Mouse (Mus musculus) CD8-positive naive resting alpha-beta T cell, adult 2 months (primary cell): ENCODE data around the gene Stip1.

Experiments used
- DNase-seq, 2 experiments: peaks; one replicate each; pipeline ENCODE4 v3.0.0; 2022; ENCODE audit warnings: low read depth in 2 of 2, low spot score in 2 of 2

Stip1 gene

DNA sequence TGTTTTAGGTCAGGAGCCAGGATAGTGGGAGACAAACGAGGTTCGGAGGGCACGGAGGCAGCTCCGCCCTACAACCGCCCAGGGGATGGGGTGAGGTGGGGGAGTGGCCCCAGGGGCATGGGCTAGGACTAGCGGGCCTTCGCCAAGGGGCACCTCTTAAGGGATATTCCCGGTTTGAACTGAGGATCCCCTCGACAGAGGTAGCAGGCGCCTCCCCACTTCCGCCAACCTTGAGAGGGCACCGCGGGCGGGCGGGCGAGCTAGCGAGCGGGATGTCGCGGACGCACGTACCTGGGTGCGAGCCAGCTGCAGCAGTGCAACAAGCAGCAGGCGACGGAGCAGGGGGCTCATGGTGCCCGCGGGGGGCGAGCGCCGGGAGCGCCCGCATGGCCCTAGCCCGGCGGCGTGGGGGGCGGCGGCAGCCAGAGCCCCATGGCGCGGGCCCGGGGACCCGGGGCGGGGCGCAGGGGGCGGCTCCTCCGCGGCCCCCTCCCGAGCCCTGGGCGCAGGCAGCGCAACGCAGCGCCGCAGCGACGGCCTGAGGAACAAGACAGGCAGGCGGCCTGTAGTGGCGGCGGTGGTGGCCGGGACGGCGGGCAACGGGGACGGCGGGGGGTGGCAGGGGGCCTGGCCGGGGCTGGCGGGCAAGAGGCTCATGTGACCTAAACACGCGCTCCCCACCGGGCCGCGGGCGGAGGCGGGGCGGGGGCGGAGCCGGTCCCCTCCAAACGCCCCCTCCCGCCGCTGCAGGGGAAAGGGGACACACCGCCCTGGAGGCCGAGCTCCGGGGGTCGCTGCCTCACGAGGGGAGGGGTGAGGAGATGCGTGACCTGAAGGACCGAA, 52.5 kb downstream of the Stip1 start, which contains the start of gene Vegfb:
Gene Vegfb, minus strand, starts transcription at position 591 of the 843 bp plus-strand sequence.
- peak in 1 of 2 experiments; percentile 44 for DNase-seq

DNA sequence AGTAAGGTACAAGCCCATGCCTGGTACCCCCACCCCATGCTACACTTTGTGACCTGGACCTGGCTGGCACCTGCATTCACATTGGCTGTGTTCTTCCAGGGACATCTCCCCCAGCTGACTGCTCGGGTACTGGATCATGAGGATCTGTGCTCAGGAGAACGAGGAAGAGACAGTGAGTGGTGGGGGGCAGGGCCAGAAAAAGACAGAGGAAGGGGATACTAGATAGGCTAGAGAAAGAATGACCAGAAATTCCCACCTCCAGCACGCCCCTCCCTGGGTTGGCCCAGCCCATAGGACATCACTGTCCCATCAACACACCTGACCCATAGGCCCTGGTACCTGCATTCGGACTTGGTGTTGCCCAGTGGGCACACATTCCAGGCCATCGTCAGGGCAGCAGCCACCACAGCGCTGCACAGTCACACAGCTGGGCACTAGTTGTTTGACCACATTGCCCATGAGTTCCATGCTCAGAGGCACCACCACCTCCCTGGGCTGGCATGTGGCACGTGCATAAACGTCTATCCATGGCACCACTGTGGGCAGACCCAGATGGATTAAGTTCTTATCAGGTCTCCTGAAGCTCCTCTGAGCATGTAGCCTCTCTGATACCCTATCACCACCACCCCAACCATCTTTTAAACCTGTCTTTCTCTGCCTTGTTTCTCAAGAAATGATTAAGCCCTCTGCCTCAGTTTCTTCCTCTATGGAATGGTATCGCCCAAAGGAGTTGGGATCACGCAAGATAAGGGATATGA, 53.6 kb downstream of the Stip1 start:
- no peak for DNase-seq

DNA sequence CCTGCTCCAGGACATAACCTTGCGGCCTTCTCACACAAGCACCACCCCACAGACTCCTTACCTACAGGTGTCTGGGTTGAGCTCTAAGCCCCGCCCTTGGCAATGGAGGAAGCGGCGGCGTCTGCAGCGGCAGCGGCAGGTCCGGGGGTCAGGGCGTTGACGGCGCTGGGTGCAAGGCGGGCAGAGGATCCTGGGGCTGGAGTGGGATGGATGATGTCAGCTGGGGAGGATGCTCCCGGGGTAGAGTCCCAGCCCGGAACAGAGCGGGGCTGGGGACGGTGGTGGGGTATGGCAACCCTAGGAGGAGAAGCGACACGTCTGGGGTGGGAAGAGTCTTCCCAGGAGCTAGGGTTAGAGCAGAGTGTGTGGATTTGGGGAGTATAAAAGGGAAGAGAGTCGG, 54.5 kb downstream of the Stip1 start:
- DNase-seq, result no peak

DNA sequence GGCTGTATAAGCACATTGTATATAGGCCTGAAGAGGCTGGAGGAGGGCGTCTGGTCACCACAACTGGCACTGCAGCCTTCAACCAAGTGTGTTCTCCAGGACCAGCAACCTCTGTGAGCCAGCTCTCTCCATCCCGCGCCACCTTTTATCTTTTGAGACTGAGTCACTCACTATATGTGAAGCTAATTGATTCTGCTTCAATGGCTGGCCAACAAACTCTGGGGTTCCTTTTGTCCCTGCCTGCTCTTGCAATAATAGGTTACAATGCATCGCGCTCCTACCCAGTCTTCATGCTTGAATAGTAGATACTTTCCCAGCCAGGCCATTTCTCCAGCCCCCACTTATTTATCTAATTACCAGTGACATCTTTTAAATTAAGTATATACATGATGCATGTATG, 56.1 kb downstream of the Stip1 start:
- DNase-seq, result no peak

DNA sequence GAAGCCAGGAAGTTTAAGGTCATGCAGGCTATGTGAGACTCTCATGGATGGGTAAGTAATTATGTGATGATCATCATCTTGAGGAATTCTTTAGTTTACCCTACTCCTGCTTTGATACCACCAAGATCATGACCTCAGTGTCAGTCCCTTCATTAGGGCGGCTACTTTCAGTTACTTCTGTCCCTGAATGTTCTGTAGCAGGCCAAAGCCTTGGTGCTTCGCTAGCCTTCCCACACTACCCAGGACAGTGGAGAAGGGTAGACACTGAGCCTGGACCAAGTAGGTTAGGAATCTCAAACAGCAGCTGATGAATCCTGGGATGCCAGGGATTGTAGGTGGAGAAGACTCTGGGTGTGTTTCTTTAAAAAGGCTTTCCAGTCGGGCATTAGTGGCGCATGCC, 58.3 kb downstream of the Stip1 start:
- no peak for DNase-seq

DNA sequence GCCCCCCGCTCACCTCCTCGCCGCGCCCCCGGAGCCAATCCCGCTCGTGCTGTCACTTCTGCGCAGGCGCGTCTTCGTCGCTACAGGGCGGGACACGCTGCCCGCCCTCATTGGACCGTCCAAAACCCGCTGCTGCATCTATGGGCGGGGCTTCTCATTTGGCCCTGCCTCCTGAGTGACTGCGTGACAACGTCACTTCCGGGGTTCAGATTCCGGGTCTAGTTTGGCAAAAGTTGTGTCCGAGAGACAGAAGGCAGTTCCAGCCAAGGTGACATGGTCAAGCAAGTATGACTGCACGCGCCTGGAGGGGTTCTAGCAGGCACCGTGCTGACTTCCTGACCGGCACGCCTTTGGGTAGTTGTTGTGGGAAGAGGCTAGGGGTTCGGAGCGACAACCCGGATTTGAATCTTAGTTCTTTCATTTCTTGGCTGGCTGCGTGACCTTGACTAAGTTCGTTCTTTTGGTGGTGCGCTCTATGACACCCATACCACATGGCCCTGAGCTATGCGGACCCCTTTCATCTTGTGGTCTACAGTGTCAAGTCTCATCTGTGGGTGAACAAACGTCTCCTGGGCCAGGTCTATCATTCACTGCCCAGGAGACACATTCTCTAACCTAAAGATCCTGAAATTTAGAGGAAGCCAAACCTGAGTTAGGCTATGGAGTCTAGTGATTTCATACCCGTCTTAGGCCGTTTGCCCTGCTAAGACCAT, 59.2 kb downstream of the Stip1 start, which contains the start of gene Fkbp2:
Gene Fkbp2, minus strand, starts transcription at position 121 of the 713 bp plus-strand sequence.
- DNase-seq, result peak; percentile 98

DNA sequence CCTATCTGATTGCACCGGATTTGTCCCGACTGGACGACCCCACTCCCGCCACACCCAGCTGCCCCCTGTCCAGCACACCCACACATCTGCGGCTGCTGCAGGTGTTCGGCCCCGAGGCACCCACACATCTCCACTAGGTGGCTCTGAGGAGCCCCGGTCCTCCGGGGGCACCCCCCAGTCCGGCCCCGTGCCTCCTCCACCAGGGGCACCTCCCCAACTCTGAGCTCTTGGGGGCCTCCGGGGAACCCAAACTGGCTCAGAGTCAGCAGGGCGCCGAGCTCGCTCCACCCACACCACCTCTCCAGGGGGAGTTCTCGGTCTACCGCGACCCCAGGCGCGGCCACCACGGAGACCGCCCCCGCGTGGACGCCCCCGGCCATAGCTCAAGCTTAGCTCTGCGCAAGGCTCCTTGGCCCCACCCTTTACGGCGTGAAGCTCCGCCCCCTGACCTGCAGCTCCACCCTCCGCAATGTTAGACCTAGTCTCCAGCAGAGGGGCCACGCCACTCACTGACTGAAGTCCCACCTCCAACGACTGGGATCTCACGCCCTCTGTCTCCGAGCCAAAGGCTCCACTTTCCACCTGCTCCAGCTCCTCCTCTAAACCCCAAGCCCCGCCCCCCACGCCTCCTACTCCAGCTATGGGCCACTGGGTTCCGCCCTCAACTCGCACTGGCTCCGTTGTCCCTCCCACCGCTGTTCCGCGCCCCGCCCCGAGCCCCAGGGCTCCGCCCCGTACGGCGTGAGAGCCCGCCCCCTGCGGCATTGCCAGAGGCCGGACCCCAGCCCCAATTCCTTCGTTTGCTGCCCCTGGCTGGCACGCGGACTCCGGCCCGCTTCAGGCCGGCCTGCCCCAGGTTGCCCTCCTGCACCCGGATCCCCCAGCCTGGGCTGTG, 60.0 kb downstream of the Stip1 start:
- DNase-seq, result peak; percentile 99 to 100

DNA sequence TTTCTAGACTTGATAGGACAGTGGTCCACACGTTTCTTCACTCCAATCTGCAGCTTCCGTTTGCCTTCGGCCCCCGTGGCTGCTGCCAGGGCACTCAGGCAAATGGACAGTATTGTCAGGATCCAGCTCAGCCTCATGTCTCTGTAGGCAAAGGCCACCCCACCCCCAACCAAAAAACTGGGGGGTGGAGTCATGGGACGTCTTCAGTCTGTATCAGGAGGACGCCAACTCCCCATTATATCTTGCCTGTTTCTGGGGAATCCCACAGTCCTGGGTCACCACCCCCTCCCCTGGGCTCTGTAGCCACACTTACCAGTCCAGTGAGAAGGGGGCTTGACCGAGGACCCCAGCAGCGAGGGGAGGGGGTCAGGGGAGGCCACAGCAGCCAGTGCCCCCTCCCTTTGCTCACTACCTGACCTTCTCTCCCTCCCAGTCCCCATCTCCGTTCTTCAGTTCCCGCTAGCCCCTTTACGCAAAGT, 60.7 kb downstream of the Stip1 start:
- no peak for DNase-seq

DNA sequence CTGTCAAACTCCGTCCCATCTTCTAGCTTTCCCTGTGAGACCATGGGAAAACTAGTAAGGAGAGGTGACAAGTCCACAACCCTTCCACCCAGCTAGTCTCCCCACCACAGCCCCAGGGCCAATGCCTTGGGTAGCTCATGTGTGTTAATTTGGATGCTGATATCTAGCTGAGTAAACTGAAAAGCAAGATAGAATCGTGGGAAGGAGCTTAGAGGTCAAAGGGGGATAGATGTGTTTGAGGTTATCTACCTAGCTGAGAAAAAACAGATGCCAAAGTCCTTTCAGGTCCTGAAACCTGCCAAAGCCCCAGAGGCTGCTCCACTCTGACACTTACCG, 61.2 kb downstream of the Stip1 start:
- DNase-seq, result no peak

DNA sequence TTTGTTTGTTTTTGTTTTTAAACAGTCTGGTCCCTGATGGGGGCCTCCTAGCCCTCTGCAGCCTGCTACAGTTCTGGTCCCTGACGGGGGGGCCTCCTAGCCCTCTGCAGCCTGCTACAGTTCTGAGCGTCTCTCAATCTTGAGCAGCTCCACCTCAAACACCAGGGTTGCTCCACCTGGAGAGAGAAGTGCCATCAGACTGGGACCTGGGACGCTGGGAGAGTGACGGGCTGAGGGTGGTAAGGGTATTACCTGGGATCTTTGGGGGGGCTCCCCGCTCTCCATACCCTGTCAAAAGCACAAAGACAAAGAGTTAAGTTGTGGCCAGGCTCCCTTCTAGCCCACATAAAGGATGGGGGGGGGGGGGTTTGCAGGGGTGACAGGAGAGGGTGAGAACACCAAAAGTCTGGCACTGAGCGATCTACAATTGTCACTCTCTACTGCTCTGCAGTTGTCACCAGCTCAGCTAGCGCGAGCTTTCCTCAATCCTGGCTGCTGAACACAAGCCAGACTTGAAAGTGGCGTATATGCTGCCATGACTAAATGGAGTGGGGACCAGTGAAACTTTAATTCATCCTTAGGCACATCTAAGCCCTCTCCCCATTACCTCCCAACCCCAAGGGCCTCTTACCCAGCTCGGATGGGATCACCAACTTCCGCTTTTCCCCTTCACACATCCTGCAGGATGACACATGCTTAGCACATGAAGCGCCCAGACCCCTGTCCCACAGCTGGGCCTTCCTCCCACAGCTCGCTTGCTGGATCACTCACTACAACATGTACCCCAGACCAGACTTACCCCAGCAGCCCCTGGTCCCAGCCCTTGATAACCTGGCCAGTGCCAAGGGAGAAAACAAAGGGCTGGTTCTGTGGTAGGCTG, 61.8 kb downstream of the Stip1 start:
- DNase-seq, result no peak

DNA sequence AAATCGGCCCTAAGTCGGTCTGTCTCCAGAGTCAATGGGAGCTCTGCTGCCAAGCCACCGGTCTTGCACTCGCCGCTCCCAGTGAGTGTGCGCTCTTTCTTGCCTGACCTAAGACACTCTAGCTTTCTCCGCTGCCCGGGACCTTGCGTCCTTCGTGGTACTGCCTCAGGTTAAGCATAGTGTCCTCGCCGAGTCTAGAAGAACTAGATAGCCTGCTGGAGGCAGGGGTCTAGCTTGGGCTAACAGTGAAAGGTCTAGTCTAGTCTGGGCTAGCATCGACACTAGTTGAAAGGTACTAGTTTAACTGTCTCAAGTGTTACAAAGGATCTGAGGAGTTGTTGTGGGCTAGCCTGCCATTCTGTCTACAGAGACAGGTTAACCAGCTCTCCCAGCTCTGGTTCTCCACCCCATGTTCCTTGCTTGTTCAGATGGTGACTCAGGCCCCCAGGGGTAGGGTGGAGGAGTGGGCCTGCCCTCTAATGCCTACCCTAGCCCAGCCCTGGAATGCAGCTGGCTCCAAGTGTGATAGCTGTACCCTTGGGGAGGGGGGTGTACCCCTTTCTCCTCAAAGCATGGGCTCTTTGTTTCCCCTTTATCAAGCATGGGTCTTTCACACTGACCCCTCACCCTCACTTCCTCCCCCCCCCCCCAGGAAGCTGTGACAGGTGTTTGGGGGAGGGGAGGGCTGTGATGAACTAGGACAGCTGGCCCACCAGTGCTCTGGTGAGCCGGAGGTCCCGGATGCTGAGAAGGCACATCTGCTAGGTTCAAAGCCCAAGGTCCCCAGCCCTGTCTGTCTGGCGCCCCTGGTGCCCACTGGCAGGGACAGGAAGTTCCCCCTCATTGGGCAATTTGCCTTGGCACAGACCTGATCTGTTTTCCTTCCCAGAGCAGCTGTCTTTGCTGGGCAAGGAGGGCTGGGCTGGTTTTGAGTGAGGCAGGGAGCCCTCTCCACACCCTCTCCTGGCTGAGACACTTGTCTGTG, 63.9 kb downstream of the Stip1 start, which contains the start of gene Plcb3:
Gene Plcb3, minus strand, starts transcription at position 934 of the 985 bp plus-strand sequence.
- DNase-seq, result peak; percentile 54 to 55

DNA sequence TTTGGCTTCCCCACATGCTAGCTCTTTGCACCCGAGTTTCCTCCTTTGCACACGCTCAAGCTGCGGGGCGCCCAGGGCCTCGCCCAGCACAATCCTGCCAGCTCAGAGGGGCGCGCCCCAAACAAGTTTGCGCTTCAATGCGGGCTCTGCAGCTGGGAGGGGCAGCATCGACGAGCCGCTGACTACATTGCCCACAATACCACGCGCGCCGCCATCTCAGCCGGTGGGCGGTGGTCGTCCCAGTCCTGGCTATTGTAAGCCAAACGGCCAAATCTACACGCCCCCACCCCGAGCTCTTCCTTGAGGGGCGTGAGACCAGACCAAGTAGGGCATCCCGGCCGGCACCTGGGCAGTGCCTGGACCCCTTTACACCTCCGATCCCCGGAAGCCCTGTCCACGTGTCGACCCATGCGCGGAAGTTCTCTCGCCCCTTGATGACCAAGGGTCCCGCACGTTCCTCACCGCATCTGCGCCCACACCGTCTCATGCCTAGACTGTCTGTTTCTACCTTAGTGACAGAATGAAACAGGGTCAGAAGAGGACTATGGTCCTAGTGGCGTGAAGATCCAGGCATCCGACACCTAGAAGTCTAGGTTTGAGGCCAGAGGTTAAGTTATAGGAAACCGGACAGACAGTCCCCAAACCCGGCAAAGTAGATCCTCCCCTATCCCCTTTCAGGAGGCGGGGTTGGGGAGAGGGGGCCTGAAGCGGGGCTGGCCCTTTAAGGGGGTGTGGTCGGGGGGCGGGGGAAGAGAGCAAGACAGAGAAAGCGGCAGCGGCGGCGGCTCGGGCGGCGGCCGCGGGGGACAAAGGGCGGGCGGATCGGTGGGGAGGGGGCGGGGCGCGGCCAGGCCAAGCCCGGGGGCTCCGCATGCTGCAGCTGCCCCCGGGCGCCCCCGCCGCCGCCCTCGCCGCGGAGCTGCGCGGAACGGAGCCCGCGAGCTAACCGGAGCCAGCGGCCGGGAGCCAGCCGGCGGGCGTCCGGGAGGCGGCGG, 65.3 kb downstream of the Stip1 start, which contains the start of gene Ppp1r14b:
Gene Ppp1r14b, plus strand, starts transcription at position 758 of the 995 bp plus-strand sequence.
- DNase-seq, result peak; percentile 62 to 73

DNA sequence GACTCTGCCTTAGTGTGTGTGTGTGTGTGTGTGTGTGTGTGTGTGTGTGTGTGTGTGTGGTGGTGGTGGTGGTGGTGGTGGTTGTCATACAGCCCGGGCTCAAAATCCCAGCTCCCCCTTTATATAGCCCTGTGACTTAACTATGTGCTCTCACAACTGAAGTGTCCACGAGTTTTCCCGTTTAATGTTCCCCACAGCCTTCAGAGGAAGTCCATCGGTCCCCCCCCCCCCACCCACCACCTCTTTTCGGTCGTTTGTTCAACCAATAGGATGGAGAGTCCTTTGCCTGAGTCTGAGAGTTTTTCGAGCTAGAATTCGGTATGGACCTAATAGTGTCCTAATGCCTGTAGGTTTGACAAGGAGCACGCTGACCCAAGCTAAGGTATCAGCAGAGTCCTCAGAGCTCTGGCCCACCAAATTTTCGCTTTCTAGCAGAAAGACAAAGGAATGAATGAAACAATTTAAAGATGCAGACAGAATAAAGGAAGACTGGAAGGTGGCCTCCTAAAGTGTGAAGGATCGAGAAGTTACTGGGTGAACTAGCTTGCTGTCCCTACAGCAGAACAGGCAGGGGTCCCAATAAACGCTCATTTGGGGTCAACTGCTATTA, 66.1 kb downstream of the Stip1 start:
- DNase-seq, result no peak

DNA sequence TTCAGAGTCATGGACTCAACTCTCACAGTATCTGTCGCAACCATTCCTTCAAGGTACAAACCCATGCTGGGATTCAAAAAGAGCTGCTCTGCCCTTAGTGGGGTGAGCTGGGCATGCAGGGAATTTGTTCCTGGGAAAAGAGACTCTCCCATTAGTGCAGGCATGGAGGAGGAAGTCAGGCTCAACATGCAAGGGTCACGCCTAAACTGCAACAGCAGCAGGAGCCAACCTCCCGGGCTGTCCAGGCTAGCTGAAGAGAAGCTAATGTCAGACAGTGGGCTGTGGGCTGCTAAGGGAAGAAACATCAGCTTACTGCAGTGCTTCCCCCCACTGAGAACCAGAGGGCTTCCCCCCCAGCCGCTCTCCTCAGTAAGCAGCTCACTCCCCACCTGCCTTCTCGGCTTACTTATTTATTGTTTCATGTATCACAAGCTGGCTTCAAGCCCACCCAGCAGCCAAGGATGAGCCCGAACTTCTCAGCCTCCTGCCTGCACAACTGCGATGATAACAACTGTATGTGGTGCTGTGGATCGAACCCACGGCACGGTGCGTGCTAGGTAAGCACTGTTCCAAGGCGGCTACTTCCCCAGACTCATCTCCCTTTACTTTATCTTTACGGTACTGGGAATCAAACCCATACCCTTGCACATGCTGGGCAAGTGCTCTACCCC, 67.4 kb downstream of the Stip1 start:
- DNase-seq, result no peak

DNA sequence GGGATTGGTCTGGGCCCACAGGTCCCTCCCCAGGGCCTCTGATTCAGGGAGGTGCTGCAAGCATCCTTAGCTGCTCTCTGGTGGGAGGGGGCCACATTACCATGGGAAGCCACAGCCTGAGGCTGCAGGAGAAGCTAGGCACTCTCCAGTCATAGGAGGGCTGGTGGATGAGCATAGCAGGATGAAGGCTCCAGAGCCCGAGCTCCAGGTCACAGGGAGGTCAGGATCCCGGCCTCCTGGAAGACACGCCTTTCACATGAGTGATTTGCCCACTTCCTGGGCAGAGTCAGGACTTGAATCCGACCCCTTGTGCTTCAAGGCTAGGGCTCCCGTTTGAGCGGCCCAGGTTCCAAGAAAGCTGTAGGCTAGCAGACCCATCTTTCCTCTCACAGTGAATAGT, 68.1 kb downstream of the Stip1 start:
- DNase-seq, result no peak
